ENCODE assay signal across 8 mouse cellular contexts in genomic region chr10:53519068-53519954, GRCm38 (mm10).
DNase-seq lines count a peak whose midpoint lies in the region; ATAC-seq and TF ChIP-seq lines count a peak whose summit lies in the region.

No protein-coding gene starts in this region.

- peak overlapping the region; percentile 30 for H3K4me2 ChIP-seq in heart, embryonic 16.5 days (ENCODE audit: low read depth, low read length)
- 0 out of 2 replicates have a peak overlapping the region, but pooled peaks have one; percentile 8 for H3K4me2 ChIP-seq in lung, postnatal 0 days (replicated peaks; ENCODE audit: low read depth, low read length)

- DNase-seq in heart, adult 11 months = peak; percentile 90
- no peak for DNase-seq in heart, embryonic 10.5 days (ENCODE audit: low spot score)
- peak; percentile 79 for DNase-seq in lung, postnatal 0 days (ENCODE audit: low spot score)
- no peak for DNase-seq in cerebellum, postnatal 4 days (ENCODE audit: low spot score in 2 of 2)
- DNase-seq in thymus, adult 2 months = no peak
- DNase-seq in right cerebral cortex, postnatal 4 days = no peak

- no peak for TF ChIP-seq CTCF in lung, postnatal 0 days (IDR thresholded peaks at IDR 0.05)
- TF ChIP-seq CTCF in thymus, adult 2 months (IDR thresholded peaks at IDR 0.05; ENCODE audit: borderline replicate concordance, control insufficient read depth, extremely low read depth, insufficient read depth, low read length, poor library complexity) = no peak

- H3K4me1 ChIP-seq in heart, embryonic 10.5 days = peaks cover 15% of the 10 kb centered on the region; the same call in 1 of the 2 replicates
- H3K4me1 ChIP-seq in heart, embryonic 16.5 days (ENCODE audit: control insufficient read depth, insufficient read depth, low read length) = peaks cover 13% of the 10 kb centered on the region
- no peaks in the 10 kb centered on the region for H3K4me1 ChIP-seq in lung, postnatal 0 days (ENCODE audit: insufficient read depth, low read depth, low read length)
- no peaks in the 10 kb centered on the region for H3K4me1 ChIP-seq in thymus, adult 2 months (replicated peaks; ENCODE audit: control insufficient read depth, insufficient read depth, low read length)

- peak; percentile 29; the same call in 1 of the 2 replicates for ATAC-seq in common myeloid progenitor, adult 5-6 weeks (replicated peaks; ENCODE audit: low read depth, poor library complexity, severe bottlenecking)
- peak; percentile 23; the same call in 1 of the 2 replicates for ATAC-seq in heart, embryonic 16.5 days (replicated peaks; ENCODE audit: extremely low read depth, insufficient read depth, low FRiP score)
- ATAC-seq in lung, postnatal 0 days = peak; percentile 60

- H3K4me3 ChIP-seq in heart, embryonic 10.5 days = no peak overlapping the region
- H3K4me3 ChIP-seq in heart, embryonic 16.5 days (ENCODE audit: low read length) = no peak overlapping the region
- H3K4me3 ChIP-seq in lung, postnatal 0 days (ENCODE audit: low read depth, low read length) = no peak overlapping the region
- no peak overlapping the region for H3K4me3 ChIP-seq in thymus, adult 2 months (ENCODE audit: control insufficient read depth, insufficient read depth, low read length)

- H3K9ac ChIP-seq in heart, embryonic 16.5 days (ENCODE audit: low read length) = peak overlapping the region; percentile 36
- no peak overlapping the region for H3K9ac ChIP-seq in lung, postnatal 0 days (replicated peaks; ENCODE audit: low read depth)

- 74% methylated on average over 14 of the region's 14 CpGs for WGBS in heart, embryonic 10.5 days
- 45% methylated on average over 14 of the region's 14 CpGs for WGBS in heart, embryonic 16.5 days
- 40% methylated on average over 14 of the region's 14 CpGs for WGBS in lung, postnatal 0 days
- WGBS in thymus, adult 2 months = 90% methylated on average over 14 of the region's 14 CpGs

- H3K27ac ChIP-seq in heart, embryonic 10.5 days = no peak overlapping the region
- peak overlapping the region; percentile 75 for H3K27ac ChIP-seq in heart, embryonic 16.5 days (ENCODE audit: low read length)
- H3K27ac ChIP-seq in lung, postnatal 0 days (ENCODE audit: low read length) = peak overlapping the region; percentile 57; the same call in 1 of the 2 replicates
- no peak overlapping the region for H3K27ac ChIP-seq in thymus, adult 2 months (ENCODE audit: control insufficient read depth, insufficient read depth, low read length)

- no peak for TF ChIP-seq POLR2A in thymus, adult 2 months (IDR thresholded peaks at IDR 0.05; ENCODE audit: control insufficient read depth, extremely low read depth, insufficient read depth, low read length, poor library complexity)

- H3K27me3 ChIP-seq in heart, embryonic 10.5 days (ENCODE audit: insufficient read depth, poor library complexity, severe bottlenecking) = no peaks in the 10 kb centered on the region; the same call in 1 of the 2 replicates
- H3K27me3 ChIP-seq in heart, embryonic 16.5 days (ENCODE audit: control insufficient read depth, insufficient read depth, low read length) = no peaks in the 10 kb centered on the region
- no peaks in the 10 kb centered on the region for H3K27me3 ChIP-seq in lung, postnatal 0 days (replicated peaks; ENCODE audit: insufficient read depth, low read length)
- no peaks in the 10 kb centered on the region for H3K27me3 ChIP-seq in thymus, adult 2 months (ENCODE audit: control insufficient read depth, insufficient read depth, low read length)

- TF ChIP-seq EP300 in lung, postnatal 0 days (IDR thresholded peaks at IDR 0.05) = no peak

- H3K9me3 ChIP-seq in heart, embryonic 10.5 days = no peaks in the 10 kb centered on the region
- H3K9me3 ChIP-seq in heart, embryonic 16.5 days (replicated peaks; ENCODE audit: control insufficient read depth, low read length) = no peaks in the 10 kb centered on the region
- H3K9me3 ChIP-seq in lung, postnatal 0 days (ENCODE audit: low read length) = no peaks in the 10 kb centered on the region

- no peaks in the 10 kb centered on the region for H3K36me3 ChIP-seq in heart, embryonic 10.5 days
- no peaks in the 10 kb centered on the region for H3K36me3 ChIP-seq in heart, embryonic 16.5 days (ENCODE audit: control insufficient read depth, insufficient read depth)
- no peaks in the 10 kb centered on the region for H3K36me3 ChIP-seq in lung, postnatal 0 days (ENCODE audit: insufficient read depth, low read length)
- H3K36me3 ChIP-seq in thymus, adult 2 months (ENCODE audit: control insufficient read depth, insufficient read depth, low read length) = no peaks in the 10 kb centered on the region

Comparison
In these comparisons a context has a peak if more than half of its experiments do, and no peak if none do; other contexts are left out.
1. DNase-seq: peak in heart, adult 11 months (single experiment) and lung, postnatal 0 days (single experiment); none in heart, embryonic 10.5 days (single experiment), cerebellum, postnatal 4 days (0 of 2), thymus, adult 2 months (single experiment) and right cerebral cortex, postnatal 4 days (single experiment).
2. H3K27ac ChIP-seq: peak in heart, embryonic 16.5 days (single experiment) and lung, postnatal 0 days (single experiment); none in heart, embryonic 10.5 days (single experiment) and thymus, adult 2 months (single experiment).
3. Peak in every context shown above with its lines, with median percentiles within 50 percentile points of each other: ATAC-seq.